Mouse (Mus musculus) myocyte (in vitro differentiated cells): ENCODE data around the gene Mamdc2.

Experiments used
- E2F4 ChIP-seq: IDR thresholded peaks from one replicate; pipeline ENCODE4 v1.6.1; 2011; ENCODE audit warnings: mild to moderate bottlenecking, control low read depth, moderate library complexity; ENCODE audit not compliant: insufficient read depth
- MAX ChIP-seq: IDR thresholded peaks from one replicate; pipeline ENCODE4 v1.6.1; 2011; ENCODE audit warnings: low read depth, mild to moderate bottlenecking, control low read depth
- MYOG ChIP-seq, 3 experiments: IDR thresholded peaks; one replicate each; pipeline ENCODE4 v1.6.1; 2011; ENCODE audit warnings: control low read depth in 2 of 3, low read depth in 2 of 3, mild to moderate bottlenecking in 2 of 3; ENCODE audit not compliant: insufficient read length in 2 of 3, control insufficient read depth in 1 of 3, insufficient read depth in 1 of 3
- POLR2A ChIP-seq: IDR thresholded peaks from one replicate; pipeline ENCODE4 v1.6.1; 2011; ENCODE audit warnings: low read depth, mild to moderate bottlenecking, control low read depth, moderate library complexity; ENCODE audit not compliant: insufficient read length
- POLR2AphosphoS2 ChIP-seq: IDR thresholded peaks from one replicate; pipeline ENCODE4 v1.6.1; 2011; ENCODE audit warnings: low read depth, control low read depth; ENCODE audit not compliant: insufficient read length
- SRF ChIP-seq: IDR thresholded peaks from one replicate; pipeline ENCODE4 v1.6.1; 2011; ENCODE audit warnings: low read depth; ENCODE audit not compliant: control insufficient read depth, insufficient read length
- TCF12 ChIP-seq: IDR thresholded peaks from one replicate; pipeline ENCODE4 v1.6.1; 2011; ENCODE audit warnings: mild to moderate bottlenecking, control low read depth; ENCODE audit not compliant: poor library complexity, insufficient read depth, severe bottlenecking
- USF1 ChIP-seq: IDR thresholded peaks from one replicate; pipeline ENCODE4 v1.6.1; 2011; ENCODE audit warnings: low read depth, mild to moderate bottlenecking, control low read depth, moderate library complexity

DNA sequence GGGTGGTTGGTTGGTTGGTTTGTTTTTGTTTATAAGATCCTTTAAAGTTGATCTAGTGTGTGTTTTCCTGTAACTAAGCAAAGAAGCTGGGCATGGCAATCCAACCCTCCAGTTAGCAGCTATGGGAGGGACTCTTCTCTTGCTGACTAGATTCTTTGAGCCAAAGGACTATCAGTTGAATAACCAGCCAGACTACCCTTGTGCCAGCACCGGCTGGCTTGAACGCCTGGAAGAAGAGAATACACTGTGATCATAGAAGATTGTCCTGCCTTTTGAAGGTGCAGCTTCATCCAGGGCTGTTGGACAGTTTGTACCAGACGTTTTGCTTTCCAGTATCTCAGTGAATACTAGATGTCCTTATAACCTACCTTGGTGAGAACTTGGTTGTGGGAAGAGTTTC, 86.2 kb downstream of the Mamdc2 start:
- no peak for TF ChIP-seq MYOG (IDR thresholded peaks at IDR 0.05; ENCODE audit: control insufficient read depth in 1 of 3, insufficient read depth in 1 of 3, insufficient read length in 2 of 3, low read depth in 2 of 3)
- TF ChIP-seq POLR2A = no peak
- no peak for TF ChIP-seq POLR2AphosphoS2
- TF ChIP-seq TCF12 = no peak
- TF ChIP-seq USF1 = no peak
- no peak for TF ChIP-seq MAX
- TF ChIP-seq SRF = no peak
- TF ChIP-seq E2F4 = no peak
